Mouse (Mus musculus) kidney, postnatal 10 days (tissue): Measurements from ENCODE around the gene Gpr107.

Experiments used
- DNase-seq: peaks from one replicate; pipeline ENCODE4 v3.0.0; 2021; ENCODE audit warnings: mixed read lengths

Gpr107 gene

GRCm38 (mm10) chr2:31202956-31203355, 50.8 kb downstream of the Gpr107 start:
- no peak for DNase-seq

GRCm38 (mm10) chr2:31204677-31205076, 52.6 kb downstream of the Gpr107 start:
- no peak for DNase-seq

GRCm38 (mm10) chr2:31206211-31206610, 54.1 kb downstream of the Gpr107 start:
- DNase-seq, result no peak

GRCm38 (mm10) chr2:31206882-31207281, 54.8 kb downstream of the Gpr107 start:
- no peak for DNase-seq

GRCm38 (mm10) chr2:31208544-31209142, 56.5 kb downstream of the Gpr107 start:
- DNase-seq, result no peak

- peak; percentile 38 for DNase-seq
Measured at GRCm38 (mm10) chr2:31209525-31209924, 57.4 kb downstream of the Gpr107 start.

- no peak for DNase-seq
Measured at GRCm38 (mm10) chr2:31210144-31210847, 58.2 kb downstream of the Gpr107 start.

- no peak for DNase-seq
Measured at GRCm38 (mm10) chr2:31211204-31211603, 59.1 kb downstream of the Gpr107 start.

GRCm38 (mm10) chr2:31214211-31214796, 62.2 kb downstream of the Gpr107 start:
- DNase-seq, result no peak

GRCm38 (mm10) chr2:31218611-31219010, 66.5 kb downstream of the Gpr107 start:
- DNase-seq, result no peak

- DNase-seq, result no peak
Measured at GRCm38 (mm10) chr2:31219470-31219869, 67.4 kb downstream of the Gpr107 start.

- no peak for DNase-seq
Measured at GRCm38 (mm10) chr2:31220844-31221243, 68.7 kb downstream of the Gpr107 start.

- DNase-seq, result no peak
Measured at GRCm38 (mm10) chr2:31221582-31221981, 69.5 kb downstream of the Gpr107 start.

- DNase-seq, result no peak
Measured at GRCm38 (mm10) chr2:31228768-31229311, 76.7 kb downstream of the Gpr107 start.

- no peak for DNase-seq
Measured at GRCm38 (mm10) chr2:31239203-31239696, 87.1 kb downstream of the Gpr107 start.

- DNase-seq, result no peak
Measured at GRCm38 (mm10) chr2:31239833-31240232, 87.7 kb downstream of the Gpr107 start.

- DNase-seq, result peak; percentile 75
Measured at GRCm38 (mm10) chr2:31241639-31242038, 89.5 kb downstream of the Gpr107 start.

GRCm38 (mm10) chr2:31244216-31244615, 92.1 kb downstream of the Gpr107 start:
- peak; percentile 52 for DNase-seq

- no peak for DNase-seq
Measured at GRCm38 (mm10) chr2:31245051-31245450, 92.9 kb downstream of the Gpr107 start.

GRCm38 (mm10) chr2:31245491-31246141, 93.5 kb downstream of the Gpr107 start, which contains the start of gene Ncs1:
Ncs1 (plus strand) TSS chr2:31245823.
- peak; percentile 86 for DNase-seq

- peak; percentile 63 for DNase-seq
Measured at GRCm38 (mm10) chr2:31246251-31246971, 94.3 kb downstream of the Gpr107 start.

- no peak for DNase-seq
Measured at GRCm38 (mm10) chr2:31248856-31249255, 96.7 kb downstream of the Gpr107 start.
